Mouse (Mus musculus): ENCODE data around the gene Try10.
"Not testable (repeated sequence)": the region's sequence is repeated elsewhere in the genome, so short reads cannot be mapped to it uniquely, and the experiment has no call there.

Try10 gene

DNA sequence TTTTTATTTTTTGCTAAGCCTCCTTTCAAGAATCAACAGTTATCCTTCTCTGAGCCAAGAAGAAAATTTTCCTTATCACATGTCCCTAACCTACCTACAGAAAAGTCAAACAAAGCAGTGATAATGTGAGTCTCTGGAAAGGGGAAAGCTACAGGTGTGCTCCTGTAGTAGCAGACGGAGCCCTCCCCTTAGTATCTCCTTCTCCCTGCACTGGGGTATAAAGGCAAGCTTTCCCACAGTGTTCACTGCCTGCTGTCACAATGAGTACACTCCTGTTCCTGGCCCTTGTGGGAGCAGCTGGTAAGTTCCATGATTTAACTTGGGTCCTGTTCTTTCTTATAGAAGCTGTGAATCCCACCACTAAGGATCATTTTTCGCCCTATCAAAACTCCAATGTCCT, at the start of gene Try10:
Gene Try10 (plus strand): TSS at position 174 of the 400 bp plus-strand sequence.
- DNase-seq (ENCODE audit: low spot score in 2 of 2): no peak

GRCm38 (mm10) chr6:41316741-41317140, 37.2 kb upstream of the Try10 start, which contains the start of gene Try5:
TSS of gene Try5 (minus strand) at chr6:41316841.
- not testable (repeated sequence) for DNase-seq (ENCODE audit: low spot score in 2 of 2)

- not testable (repeated sequence) for DNase-seq (ENCODE audit: low spot score in 2 of 2)
Measured at GRCm38 (mm10) chr6:41373772-41374171, 19.9 kb downstream of the Try10 start.

- not testable (repeated sequence) for DNase-seq (ENCODE audit: low spot score in 2 of 2)
Measured at GRCm38 (mm10) chr6:41377578-41377977, 23.7 kb downstream of the Try10 start, which contains the start of gene Prss3. TSS of gene Prss3 (minus strand) at chr6:41377678.

GRCm38 (mm10) chr6:41386781-41387180, 32.9 kb downstream of the Try10 start:
- no peak for DNase-seq (ENCODE audit: low spot score in 2 of 2)

- DNase-seq (ENCODE audit: low spot score in 2 of 2): not testable (repeated sequence)
Measured at GRCm38 (mm10) chr6:41391640-41392039, 37.7 kb downstream of the Try10 start.

DNA sequence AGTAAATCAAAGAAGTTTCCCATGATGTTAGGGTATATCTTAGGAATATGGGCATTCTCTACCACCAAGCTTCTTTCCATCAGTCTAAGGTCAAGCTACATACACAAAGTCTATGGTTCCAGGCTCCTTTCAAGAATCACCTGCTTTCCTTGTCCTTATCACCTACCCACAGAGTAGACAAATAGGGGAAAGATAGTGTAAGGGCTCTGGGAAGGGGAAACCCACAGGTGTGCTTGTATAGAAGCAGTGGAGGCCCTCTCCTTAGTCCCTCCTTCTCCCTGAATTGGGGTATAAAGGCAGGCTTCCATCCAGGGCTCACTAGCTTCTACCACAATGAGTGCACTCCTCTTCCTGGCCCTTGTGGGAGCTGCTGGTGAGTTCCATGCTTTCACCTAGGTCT, 38.2 kb downstream of the Try10 start, which contains the start of gene Gm5771:
Gene Gm5771 (plus strand): TSS at position 301 of the 400 bp plus-strand sequence.
- not testable (repeated sequence) for DNase-seq (ENCODE audit: low spot score in 2 of 2)
